Mouse (Mus musculus) G1E (cell line): ENCODE data around the gene Slc4a3.

Source experiments
- CTCF ChIP-seq: IDR thresholded peaks from 2 replicates; pipeline ENCODE4 v1.5.1; 2012; ENCODE audit warnings: low read depth, low read length, inconsistent platforms, mixed read lengths
- GATA1 ChIP-seq: IDR thresholded peaks from 2 replicates; pipeline ENCODE4 v1.6.1; 2012; ENCODE audit warnings: borderline replicate concordance, low read length, inconsistent platforms, mixed read lengths

GRCm38 (mm10) chr1:75503651-75503980, 42.5 kb upstream of the Slc4a3 start:
- TF ChIP-seq CTCF (no peak), GATA1 (no peak)
